Mouse (Mus musculus) hindbrain, embryonic 12.5 days (tissue): ENCODE data around the gene Palm3. TPM values are rescaled to one million over a fixed set of nuclear protein-coding genes. Genes with fewer than 3 reads are reported as not detected.
A peak's percentile ranks its signal among the peaks of the same experiment; 100 is the strongest.
"Not testable (repeated sequence)": the region's sequence is repeated elsewhere in the genome, so short reads cannot be mapped to it uniquely, and the experiment has no call there.

Experiments
- ATAC-seq: fragments of 200-750 bp; cut with Nextera tagmentation; 2 replicates; pipeline ENCODE4 v1.8.0; 2017; ENCODE audit warnings: moderate TSS enrichment; ENCODE audit not compliant: low FRiP score
- H3K27ac ChIP-seq: fragments of 300-500 bp; sonication (generic); 2 replicates; pipeline ENCODE4 v1.5.1; 2016; ENCODE audit warnings: mild to moderate bottlenecking
- H3K27me3 ChIP-seq: fragments of 300-500 bp; sonication (generic); 2 replicates; pipeline ENCODE4 v1.6.1; 2016; ENCODE audit warnings: mild to moderate bottlenecking
- H3K36me3 ChIP-seq: fragments of 300-500 bp; sonication (generic); 2 replicates; pipeline ENCODE4 v1.6.1; 2016; ENCODE audit warnings: mild to moderate bottlenecking
- H3K4me1 ChIP-seq: fragments of 300-500 bp; sonication (generic); 2 replicates; pipeline ENCODE4 v1.6.1; 2016
- H3K4me2 ChIP-seq: fragments of 300-500 bp; sonication (generic); replicated peaks from 2 replicates; pipeline ENCODE4 v1.6.1; 2016; ENCODE audit warnings: mild to moderate bottlenecking
- H3K4me3 ChIP-seq: fragments of 300-500 bp; sonication (generic); 2 replicates; pipeline ENCODE4 v1.5.1; 2016; ENCODE audit warnings: mild to moderate bottlenecking
- H3K9ac ChIP-seq: fragments of 300-500 bp; sonication (generic); 2 replicates; pipeline ENCODE4 v1.6.1; 2016; ENCODE audit warnings: mild to moderate bottlenecking, moderate library complexity
- H3K9me3 ChIP-seq: fragments of 300-500 bp; sonication (generic); replicated peaks from 2 replicates; pipeline ENCODE4 v1.6.1; 2016; ENCODE audit warnings: mild to moderate bottlenecking
- WGBS: fragments of 180-500 bp; shearing (Covaris S2); methylation state at CpG from one replicate; pipeline ENCODE4 v1.1.7; 2016; 5-methylcytosine and 5-hydroxymethylcytosine counted together
- polyA plus RNA-seq: library from polyadenylated mRNA; unstranded; fragments of >200 nt; fragmentation: Nextera tagmentation; extraction: Ambion mirVana; gene quantifications from 2 replicates; pipeline ENCODE4 v1.2.1, GENCODE M21; 2016

Palm3 gene
- polyA plus RNA-seq, 1 experiment from 2014 or later, result 8.6 TPM

- H3K9ac ChIP-seq, result peak overlapping the region; percentile 80; the same call in 1 of the 2 replicates
- H3K4me3 ChIP-seq, result peak overlapping the region; percentile 86
- H3K27me3 ChIP-seq, result peaks cover 33% of the 10 kb centered on the region
- H3K9me3 ChIP-seq, result no peaks in the 10 kb centered on the region
- peaks cover 43% of the 10 kb centered on the region for H3K4me1 ChIP-seq
- 69% methylated on average over 16 of the region's 16 CpGs for whole genome bisulfite sequencing
- peak overlapping the region; percentile 79 for H3K4me2 ChIP-seq
- no peak for ATAC-seq
- no peak overlapping the region for H3K27ac ChIP-seq
- peaks cover 32% of the 10 kb centered on the region; the same call in 1 of the 2 replicates for H3K36me3 ChIP-seq
Measured at GRCm38 (mm10) chr8:83999057-83999705, 22.1 kb upstream of the Palm3 start.

GRCm38 (mm10) chr8:83999825-84000224 lies 21.4 kb upstream of the Palm3 start:
- peaks cover 46% of the 10 kb centered on the region for H3K4me1 ChIP-seq
- H3K9ac ChIP-seq, result no peak overlapping the region
- no peaks in the 10 kb centered on the region for H3K9me3 ChIP-seq
- no peak overlapping the region for H3K27ac ChIP-seq
- H3K4me3 ChIP-seq, result 0 out of 2 replicates have a peak overlapping the region, but pooled peaks have one; percentile 86
- H3K36me3 ChIP-seq, result peaks cover 27% of the 10 kb centered on the region; the same call in 1 of the 2 replicates
- no peak for ATAC-seq
- H3K4me2 ChIP-seq, result no peak overlapping the region
- H3K27me3 ChIP-seq, result peaks cover 33% of the 10 kb centered on the region
- WGBS, result 92% methylated on average over 2 of the region's 2 CpGs

GRCm38 (mm10) chr8:84001281-84002000 lies 19.8 kb upstream of the Palm3 start, which contains the start of gene 1700067K01Rik:
Gene 1700067K01Rik, plus strand, starts transcription at chr8:84001502.
- H3K27me3 ChIP-seq, result peaks cover 33% of the 10 kb centered on the region
- peaks cover 43% of the 10 kb centered on the region for H3K4me1 ChIP-seq
- 0 out of 2 replicates have a peak, but pooled peaks cover 24% of the 10 kb centered on the region for H3K36me3 ChIP-seq
- ATAC-seq, result no peak
- H3K4me2 ChIP-seq, result peak within 1 kb of the TSS; percentile 44
- H3K4me3 ChIP-seq, result peak within 1 kb of the TSS; percentile 16; the same call in 1 of the 2 replicates
- H3K9me3 ChIP-seq, result no peaks in the 10 kb centered on the region
- H3K9ac ChIP-seq, result peak within 1 kb of the TSS; percentile 32; the same call in 1 of the 2 replicates
- no peak within 1 kb of the TSS for H3K27ac ChIP-seq
- WGBS, result 21% methylated on average over 61 of the region's 61 CpGs

DNA sequence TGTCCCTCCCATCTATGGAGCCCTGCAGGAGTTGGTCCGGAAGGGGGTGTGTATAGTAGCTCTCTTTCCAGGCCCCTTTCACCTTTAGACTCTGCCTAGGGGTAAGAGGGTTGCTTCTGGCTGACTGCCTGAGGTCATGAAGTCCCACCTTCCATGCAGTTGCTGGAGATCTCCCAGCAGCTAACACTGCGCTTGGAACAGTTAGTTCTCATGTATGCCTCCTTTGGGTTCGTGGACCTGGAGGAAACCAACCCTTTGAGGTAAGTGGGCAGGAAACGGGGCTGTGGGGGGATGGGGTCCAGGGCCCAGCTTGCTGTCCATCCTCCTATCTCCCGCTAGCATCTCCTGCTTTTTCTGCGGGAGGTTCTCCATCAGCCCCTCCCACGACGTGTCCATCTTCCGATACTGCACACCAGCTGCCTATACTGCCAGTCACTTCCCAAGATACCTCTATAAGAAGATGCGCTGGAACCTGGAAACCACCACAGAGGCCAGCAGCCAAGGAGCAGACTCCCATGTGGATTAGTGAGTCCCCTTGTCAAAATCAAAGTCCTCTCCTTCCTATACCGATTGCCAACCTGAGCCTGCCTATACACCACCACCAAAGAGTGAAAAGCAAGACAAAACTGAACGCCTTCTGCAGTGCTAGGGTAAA lies 18.2 kb upstream of the Palm3 start:
- H3K27me3 ChIP-seq, result peaks cover 33% of the 10 kb centered on the region
- H3K9me3 ChIP-seq, result no peaks in the 10 kb centered on the region
- H3K36me3 ChIP-seq, result 0 out of 2 replicates have a peak, but pooled peaks cover 24% of the 10 kb centered on the region
- H3K4me3 ChIP-seq, result no peak overlapping the region
- H3K4me2 ChIP-seq, result no peak overlapping the region
- WGBS, result 54% methylated on average over 12 of the region's 12 CpGs
- H3K4me1 ChIP-seq, result peaks cover 40% of the 10 kb centered on the region
- H3K9ac ChIP-seq, result no peak overlapping the region
- no peak overlapping the region for H3K27ac ChIP-seq
- ATAC-seq, result no peak

- WGBS, result 79% methylated on average over 6 of the region's 6 CpGs
- Histone ChIP-seq H3K27me3 (peaks cover 35% of the 10 kb centered on the region), H3K4me2 (peak overlapping the region; percentile 79), H3K36me3 (0 out of 2 replicates have a peak, but pooled peaks cover 24% of the 10 kb centered on the region), H3K4me1 (peaks cover 36% of the 10 kb centered on the region), H3K9me3 (no peaks in the 10 kb centered on the region), H3K4me3 (peak overlapping the region; percentile 53; the same call in 1 of the 2 replicates), H3K9ac (no peak overlapping the region), H3K27ac (no peak overlapping the region)
- no peak for ATAC-seq
Measured at GRCm38 (mm10) chr8:84003612-84004246, 17.5 kb upstream of the Palm3 start.

- peaks cover 34% of the 10 kb centered on the region for H3K27me3 ChIP-seq
- H3K9ac ChIP-seq, result peak overlapping the region; percentile 72
- WGBS, result 1% methylated on average over 30 of the region's 30 CpGs
- peak overlapping the region; percentile 71 for H3K27ac ChIP-seq
- H3K4me1 ChIP-seq, result peaks cover 27% of the 10 kb centered on the region
- H3K36me3 ChIP-seq, result 0 out of 2 replicates have a peak, but pooled peaks cover 20% of the 10 kb centered on the region
- peak overlapping the region; percentile 53 for H3K4me3 ChIP-seq
- peak overlapping the region; percentile 79 for H3K4me2 ChIP-seq
- no peaks in the 10 kb centered on the region for H3K9me3 ChIP-seq
- peak; percentile 83 for ATAC-seq
Measured at GRCm38 (mm10) chr8:84004533-84005201, 16.6 kb upstream of the Palm3 start.

DNA sequence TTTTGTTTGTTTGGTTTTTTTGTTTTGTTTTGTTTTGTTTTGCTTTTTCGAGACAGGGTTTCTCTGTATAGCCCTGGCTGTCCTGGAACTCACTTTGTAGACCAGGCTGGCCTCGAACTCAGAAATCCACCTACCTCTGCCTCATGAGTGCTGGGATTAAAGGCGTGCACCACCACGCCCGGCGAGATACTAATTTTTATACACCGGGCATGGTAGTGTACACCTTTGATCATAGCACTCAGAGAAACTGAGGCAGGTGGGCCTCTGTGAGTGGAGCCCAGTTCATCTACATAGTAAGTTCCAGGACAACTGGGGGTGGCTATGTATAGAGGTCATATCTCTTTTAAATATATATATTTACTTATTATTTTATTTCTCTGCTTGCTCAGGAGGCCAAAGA lies 15.8 kb upstream of the Palm3 start:
- WGBS, result 91% methylated on average over 7 of the region's 7 CpGs
- H3K4me3 ChIP-seq, H3K9ac ChIP-seq, H3K9me3 ChIP-seq, H3K27ac ChIP-seq, ATAC-seq, H3K4me2 ChIP-seq: not testable (repeated sequence)
- H3K27me3 ChIP-seq, result peaks cover 33% of the 10 kb centered on the region
- H3K36me3 ChIP-seq, result 0 out of 2 replicates have a peak, but pooled peaks cover 11% of the 10 kb centered on the region
- H3K4me1 ChIP-seq, result peaks cover 28% of the 10 kb centered on the region

GRCm38 (mm10) chr8:84008362-84008761 lies 12.9 kb upstream of the Palm3 start:
- H3K4me2 ChIP-seq, result no peak overlapping the region
- H3K9me3 ChIP-seq, result no peaks in the 10 kb centered on the region
- peaks cover 41% of the 10 kb centered on the region for H3K27me3 ChIP-seq
- no peak overlapping the region for H3K4me3 ChIP-seq
- 23% methylated on average over 7 of the region's 7 CpGs for WGBS
- peaks cover 33% of the 10 kb centered on the region for H3K4me1 ChIP-seq
- no peak for ATAC-seq
- no peaks in the 10 kb centered on the region for H3K36me3 ChIP-seq
- H3K9ac ChIP-seq, result no peak overlapping the region
- no peak overlapping the region for H3K27ac ChIP-seq

GRCm38 (mm10) chr8:84009876-84010275 lies 11.4 kb upstream of the Palm3 start:
- H3K9me3 ChIP-seq, result no peaks in the 10 kb centered on the region
- WGBS, result 1% methylated on average over 11 of the region's 11 CpGs
- ATAC-seq, result no peak
- H3K4me1 ChIP-seq, result peaks cover 27% of the 10 kb centered on the region
- peaks cover 49% of the 10 kb centered on the region for H3K27me3 ChIP-seq
- no peak overlapping the region for H3K4me3 ChIP-seq
- no peak overlapping the region for H3K9ac ChIP-seq
- H3K27ac ChIP-seq, result no peak overlapping the region
- no peaks in the 10 kb centered on the region for H3K36me3 ChIP-seq
- no peak overlapping the region for H3K4me2 ChIP-seq

DNA sequence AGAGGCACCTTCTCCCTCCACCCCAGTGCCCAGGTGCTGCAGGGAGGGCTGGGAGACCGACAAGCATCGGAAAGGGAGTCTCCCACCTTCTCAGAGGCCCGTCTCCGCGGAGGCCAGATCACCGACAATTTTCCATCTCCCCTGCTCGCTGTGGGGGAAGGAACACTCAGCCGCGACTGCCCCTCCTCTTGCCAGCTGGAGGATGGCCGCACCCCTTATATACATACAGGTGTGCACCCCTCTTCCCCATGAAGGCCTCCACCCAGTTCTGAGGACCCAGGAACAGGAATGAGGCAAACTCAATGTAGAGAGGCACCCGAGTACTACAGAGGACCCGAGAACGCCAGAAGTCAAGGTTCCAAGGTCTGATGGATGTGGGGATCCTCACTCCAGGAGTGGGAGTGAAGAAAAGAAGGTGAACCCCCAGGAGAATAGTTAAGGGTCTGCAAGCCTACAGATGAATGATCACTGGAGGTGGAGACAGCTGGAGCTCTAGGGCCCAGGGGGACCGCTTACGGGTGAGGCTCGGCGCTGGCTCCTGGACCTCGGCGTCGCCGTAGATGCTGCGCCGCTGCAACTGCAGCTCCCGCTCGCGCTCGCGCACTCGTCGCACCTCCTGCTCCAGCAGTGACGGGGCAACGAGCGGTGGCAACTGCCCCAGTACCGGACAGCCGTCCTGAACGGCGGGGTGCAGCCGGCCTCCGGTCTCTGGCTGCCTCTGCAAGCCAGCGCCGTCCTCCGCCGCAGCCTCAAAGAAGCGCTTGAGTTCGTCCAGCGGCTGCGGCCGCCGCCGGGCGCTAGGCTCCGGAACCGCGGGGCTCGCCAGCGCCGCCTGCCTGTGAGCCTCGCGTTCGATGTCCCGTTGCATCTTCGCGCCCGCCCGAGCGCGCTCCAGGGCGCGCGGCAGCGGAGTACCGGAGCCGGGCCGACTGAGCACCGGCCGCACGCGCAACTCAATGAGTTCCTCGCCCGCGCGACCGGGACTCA lies 10.4 kb upstream of the Palm3 start:
- peaks cover 23% of the 10 kb centered on the region for H3K4me1 ChIP-seq
- no peaks in the 10 kb centered on the region for H3K9me3 ChIP-seq
- no peaks in the 10 kb centered on the region for H3K36me3 ChIP-seq
- H3K9ac ChIP-seq, result peak overlapping the region; percentile 60
- H3K4me2 ChIP-seq, result peak overlapping the region; percentile 95
- peak; percentile 56 for ATAC-seq
- 2% methylated on average over 66 of the region's 83 CpGs for WGBS
- H3K4me3 ChIP-seq, result peak overlapping the region; percentile 48
- peaks cover 50% of the 10 kb centered on the region for H3K27me3 ChIP-seq
- H3K27ac ChIP-seq, result no peak overlapping the region
